Mouse (Mus musculus) kidney, adult 18-20 months (tissue): ENCODE data around the gene Ppp1r15b.

Source experiments
- DNase-seq: peaks from one replicate; pipeline ENCODE4 v3.0.0; 2021

Ppp1r15b gene

DNA sequence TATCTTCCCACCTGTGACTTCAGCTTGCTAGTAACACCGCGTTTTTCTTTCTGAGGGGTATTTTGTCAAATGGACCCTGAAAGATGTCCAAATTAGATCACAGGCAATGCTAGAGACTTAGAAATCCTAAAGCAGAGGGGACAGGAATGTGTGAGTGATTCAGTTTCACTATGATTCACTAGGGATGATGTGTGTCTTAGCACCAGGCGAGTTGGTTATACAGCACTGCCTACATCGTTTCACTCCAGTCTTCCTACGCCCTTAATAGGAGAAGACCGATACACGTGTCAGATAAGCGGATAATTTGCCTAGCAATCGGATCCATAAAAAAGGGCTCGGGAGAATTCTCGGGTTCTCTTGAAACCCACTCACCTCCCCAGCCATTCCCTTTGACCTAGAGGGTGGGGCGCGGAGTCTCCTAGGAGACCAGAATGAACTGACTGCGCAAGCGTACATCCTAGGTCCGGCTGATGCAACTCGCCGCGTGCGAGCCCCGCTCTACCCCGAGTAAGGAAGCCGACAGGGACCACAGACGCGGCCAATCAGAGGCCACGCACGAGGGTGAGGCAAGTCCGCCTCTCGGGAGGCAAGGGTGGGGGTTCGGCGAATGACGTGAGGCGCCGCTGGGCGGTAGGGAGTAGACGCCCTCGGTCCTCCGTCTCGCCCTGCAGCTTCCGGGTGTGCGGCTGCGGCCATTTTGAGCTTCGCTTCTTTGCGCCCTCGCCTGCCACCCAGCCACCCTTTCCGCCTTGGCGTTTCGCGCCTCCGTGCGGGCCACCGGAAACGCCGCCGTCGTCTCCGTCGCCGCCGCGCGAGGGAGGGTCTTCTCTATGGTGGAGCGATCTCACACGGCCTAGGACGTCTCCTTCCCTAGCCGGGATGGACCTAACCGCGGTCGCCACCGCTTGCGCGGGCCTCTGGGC lies at the start of gene Ppp1r15b:
TSS of gene Ppp1r15b (plus strand) at position 506 of the 923 bp plus-strand sequence.
- peak; percentile 98 for DNase-seq

DNA sequence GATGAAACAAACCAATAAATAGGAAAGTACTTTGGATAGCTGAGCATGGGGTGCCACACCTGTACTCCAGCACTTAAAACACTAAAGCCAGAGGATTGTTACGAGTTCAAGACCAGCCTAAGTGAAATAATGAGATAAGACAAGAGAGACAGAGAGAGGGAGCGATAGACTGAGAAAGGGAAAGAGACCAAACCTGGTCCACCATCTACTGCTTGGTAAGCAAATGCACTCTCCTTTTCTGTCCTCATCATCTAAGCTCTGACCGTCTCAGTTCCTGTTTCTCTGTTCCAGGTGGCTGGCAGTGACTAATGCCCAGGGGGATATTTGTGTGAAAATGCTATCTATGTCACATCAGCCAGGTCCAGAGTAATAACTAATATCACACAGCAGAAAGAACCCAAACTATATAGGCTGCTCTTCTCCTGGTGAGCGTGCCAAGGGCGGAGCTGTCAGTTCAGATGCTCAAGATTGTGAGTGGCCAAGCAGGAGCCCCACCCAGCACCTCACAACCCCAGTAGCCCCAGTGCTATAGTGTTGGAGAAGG lies 47.9 kb upstream of the Ppp1r15b start:
- DNase-seq: no peak

DNA sequence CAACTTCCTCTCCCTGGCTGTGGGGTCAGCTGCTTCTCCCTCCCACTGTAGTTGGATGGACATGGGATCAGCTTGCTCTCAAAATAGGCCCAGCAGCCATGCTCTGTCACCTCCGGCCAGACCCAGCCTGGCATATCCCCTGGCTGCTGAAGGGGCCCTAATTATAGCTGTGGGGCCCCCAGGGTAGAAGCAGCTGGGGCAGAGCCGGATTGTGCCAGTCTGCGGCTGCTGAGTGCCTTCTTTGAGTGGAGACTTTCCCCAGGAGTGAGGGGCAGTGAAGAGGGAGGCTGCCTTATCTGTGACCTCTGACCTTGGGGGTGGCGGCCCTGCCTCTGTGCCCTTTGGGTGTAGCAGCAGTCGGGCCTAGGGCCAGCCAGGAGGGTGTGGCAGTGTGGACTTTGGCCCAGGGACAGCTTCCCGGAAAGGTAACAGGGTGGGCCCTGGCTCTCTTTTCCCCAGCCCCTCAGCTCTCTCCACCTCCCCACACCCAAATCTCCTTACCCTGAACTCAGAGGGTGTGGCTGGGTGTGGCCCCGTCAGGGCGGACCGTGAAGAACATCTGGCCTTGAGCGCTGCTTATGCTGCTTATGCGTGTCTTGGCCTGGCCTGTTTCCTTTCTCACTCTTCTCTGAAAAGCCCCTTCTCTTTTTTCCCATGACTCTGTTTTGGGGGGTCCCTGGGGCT lies 46.9 kb upstream of the Ppp1r15b start:
- peak; percentile 28 for DNase-seq

DNA sequence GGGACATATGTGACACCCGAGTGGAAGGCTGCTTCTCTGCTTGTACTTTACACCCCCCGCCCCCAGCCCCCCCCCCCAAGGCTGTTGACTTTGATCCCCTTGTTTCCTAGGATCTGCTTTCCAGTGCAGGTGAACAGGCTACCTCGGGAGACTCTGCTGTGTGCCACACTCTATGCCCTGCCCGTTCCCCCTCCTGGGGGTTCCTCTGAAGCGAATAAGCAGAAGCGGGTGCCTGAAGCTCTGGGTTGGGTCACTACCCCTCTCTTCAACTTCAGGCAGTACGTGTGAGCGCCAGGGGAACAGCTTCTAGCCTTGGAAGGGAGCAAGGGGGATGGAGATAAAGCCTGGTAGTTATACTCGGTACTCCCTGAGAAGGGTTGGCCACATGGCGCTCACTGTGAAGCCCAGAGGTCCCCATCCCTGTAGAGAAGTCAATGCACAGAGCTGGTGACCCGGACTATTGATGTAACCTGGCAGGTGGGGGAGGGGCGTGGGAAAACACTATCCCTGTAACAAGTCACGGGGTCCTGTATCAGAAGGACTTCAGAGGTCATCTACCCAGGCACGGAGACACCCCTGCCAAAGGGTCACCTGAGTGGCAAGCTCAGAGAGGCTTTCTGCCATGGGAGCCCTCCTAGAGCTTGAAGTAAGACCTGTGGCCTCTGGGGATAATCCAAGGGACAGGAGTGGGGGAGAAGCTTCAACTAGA lies 46.1 kb upstream of the Ppp1r15b start:
- no peak for DNase-seq

DNA sequence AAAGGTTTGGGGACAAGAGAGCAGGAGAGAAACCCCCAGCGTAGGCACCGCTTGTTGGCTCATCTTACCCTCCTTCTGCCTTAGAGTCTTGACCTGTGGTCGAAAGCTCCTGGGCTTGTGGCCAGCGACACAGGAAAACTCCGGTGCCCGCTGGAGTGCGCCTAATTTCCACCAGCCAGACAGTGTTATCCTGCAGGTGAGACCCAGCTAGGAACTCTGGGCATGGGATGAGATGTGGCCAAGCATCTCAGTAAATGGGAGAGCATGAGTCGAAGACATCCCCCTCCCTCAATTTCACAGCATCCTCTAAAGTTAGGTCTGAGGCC lies 45.6 kb upstream of the Ppp1r15b start:
- DNase-seq: peak; percentile 68

DNA sequence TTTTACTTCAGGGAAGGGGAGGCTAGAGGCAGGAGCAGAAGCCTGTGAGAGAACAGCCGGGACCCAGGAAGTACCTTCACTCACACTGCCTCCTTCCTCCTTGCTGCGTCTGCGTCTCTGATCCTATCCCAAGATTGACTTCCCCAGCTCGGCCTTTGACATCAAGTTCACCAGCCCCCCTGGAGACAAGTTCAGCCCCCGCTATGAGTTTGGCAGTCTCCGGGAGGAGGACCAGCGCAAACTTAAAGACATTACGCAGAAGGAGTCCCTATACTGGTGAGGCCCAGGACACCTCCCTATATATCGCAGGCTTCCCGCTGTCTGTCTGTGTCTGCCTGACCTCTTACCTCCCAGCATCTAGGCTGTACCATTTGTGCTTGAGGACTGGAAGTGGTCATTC lies 44.1 kb upstream of the Ppp1r15b start:
- DNase-seq: no peak

DNA sequence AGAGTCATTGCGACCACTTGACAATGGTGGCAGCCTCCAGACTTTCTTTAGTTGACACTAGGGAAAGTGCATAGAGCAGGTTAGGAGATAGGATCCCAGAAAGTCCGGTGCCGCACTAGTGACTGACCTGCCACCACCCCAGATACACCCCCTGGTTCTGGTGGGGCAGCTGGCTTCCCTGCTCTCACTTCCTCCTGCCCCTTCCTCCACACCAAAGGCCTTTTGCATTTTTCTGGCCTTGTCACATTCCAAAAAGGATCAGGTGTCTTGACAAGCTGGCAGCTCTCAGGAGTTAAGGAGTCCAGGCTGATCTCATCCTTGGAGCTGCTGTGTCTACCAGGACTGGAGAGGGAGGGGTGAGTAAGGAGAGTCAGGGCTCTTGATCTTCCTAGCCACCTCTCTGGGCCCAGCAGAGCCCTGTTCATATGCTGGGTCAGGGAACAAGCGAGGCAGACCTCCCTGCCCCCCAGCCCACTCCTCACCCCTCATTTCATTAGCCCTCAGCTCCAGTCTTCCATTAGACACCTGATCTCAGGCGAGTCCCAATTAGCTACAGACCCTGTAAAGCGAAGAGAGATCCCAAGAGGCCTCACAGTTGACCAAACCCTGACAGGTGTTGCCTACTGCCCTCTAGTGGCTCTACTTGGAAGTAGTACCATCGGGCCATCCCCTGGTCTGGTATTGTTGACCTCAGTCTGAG lies 43.6 kb upstream of the Ppp1r15b start:
- peak; percentile 68 for DNase-seq

DNA sequence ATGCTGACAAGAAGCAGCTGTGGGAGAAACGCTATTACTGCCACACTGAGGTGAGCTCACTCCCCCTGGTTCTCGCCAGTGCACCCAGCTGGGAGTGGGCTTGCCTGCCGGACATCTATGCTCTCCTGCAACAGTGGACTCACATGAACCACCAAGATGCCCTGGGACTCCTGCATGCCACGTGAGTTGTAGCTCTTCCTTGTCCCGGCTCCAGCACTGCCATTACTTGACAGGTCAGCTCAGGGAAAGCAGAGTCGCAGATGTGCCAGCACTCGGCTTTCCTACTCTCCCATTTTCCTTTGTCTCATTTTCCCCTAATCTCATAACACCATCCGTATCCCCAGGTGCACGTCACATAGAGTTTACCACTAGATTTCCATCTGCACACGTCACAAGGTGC lies 42.7 kb upstream of the Ppp1r15b start:
- DNase-seq: no peak

DNA sequence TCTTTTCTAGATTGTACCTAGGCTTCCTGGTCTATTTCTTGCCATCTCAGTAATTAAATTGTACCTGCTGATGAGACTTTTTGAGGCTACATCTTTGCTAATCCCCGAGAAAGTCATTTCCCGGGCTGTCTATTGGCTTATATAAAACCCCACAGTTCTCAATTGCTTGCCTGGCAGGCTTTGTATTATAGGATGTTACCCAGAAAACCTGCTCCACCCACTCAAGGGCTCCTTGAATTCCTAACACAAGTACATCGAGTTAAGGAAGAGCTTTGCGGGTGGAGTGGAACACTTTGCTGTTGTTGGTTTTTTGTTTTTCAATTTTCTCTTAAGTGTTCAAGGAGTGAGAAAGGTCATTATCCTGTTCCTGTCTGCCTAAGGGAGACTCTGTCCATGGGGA lies 41.5 kb upstream of the Ppp1r15b start:
- DNase-seq: no peak

DNA sequence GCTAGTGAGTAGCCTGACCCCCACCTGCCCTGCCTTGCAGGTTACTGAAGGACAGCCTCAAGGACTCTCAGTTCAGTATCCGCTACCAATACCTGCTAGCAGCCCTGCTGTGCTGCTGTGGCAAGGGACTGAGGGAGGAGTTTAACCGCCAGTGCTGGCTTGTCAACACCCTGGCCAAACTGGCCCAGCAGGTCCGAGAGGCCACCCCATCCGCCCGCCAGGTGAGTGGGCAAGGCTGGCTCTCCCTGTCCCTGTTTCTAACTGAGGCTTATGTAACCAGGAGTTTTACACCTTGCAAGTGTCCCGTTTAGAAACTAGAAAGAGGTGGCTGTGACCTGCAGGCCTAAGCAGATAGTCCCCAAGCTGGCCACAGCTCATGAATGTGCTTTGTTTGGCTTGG lies 40.3 kb upstream of the Ppp1r15b start:
- DNase-seq: peak; percentile 70

DNA sequence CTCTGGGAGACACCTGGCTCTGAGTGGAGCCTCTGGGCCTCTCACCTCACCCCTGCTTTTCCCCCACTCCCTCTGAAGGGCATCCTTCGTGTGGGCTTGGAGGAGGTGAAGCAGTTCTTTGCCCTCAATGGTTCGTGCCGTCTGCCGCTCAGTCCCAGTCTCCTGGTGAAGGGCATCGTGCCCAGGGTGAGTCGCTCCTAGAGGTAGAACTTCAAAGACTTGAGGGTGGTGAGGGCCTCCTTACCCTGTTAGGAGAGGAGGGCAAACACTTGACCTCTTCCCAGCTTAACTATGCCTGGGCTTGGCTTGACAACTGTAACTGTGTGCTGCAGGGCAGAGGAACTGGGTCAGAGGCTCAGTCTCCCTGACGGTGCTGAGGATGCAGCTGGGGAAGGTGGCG lies 39.5 kb upstream of the Ppp1r15b start:
- no peak for DNase-seq

DNA sequence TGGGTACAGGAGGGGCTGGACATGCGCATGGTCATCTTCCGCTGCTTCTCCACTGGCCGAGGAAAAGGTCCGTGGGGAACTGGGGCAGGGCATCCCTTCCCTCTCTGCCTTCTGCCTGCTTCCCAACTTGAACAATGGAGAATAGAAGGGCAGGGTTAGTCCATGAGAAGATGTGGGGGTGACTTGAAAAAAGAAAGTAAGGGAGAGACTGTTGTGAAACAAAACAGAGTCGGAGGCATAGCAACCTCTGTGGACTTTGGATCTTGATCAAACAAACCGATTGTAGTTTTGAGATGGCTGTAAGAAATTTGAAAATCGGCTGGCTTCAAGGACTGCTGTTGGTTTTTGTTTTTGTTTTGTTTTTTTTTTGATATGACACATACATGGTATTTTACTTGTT lies 37.2 kb upstream of the Ppp1r15b start:
- DNase-seq: no peak

DNA sequence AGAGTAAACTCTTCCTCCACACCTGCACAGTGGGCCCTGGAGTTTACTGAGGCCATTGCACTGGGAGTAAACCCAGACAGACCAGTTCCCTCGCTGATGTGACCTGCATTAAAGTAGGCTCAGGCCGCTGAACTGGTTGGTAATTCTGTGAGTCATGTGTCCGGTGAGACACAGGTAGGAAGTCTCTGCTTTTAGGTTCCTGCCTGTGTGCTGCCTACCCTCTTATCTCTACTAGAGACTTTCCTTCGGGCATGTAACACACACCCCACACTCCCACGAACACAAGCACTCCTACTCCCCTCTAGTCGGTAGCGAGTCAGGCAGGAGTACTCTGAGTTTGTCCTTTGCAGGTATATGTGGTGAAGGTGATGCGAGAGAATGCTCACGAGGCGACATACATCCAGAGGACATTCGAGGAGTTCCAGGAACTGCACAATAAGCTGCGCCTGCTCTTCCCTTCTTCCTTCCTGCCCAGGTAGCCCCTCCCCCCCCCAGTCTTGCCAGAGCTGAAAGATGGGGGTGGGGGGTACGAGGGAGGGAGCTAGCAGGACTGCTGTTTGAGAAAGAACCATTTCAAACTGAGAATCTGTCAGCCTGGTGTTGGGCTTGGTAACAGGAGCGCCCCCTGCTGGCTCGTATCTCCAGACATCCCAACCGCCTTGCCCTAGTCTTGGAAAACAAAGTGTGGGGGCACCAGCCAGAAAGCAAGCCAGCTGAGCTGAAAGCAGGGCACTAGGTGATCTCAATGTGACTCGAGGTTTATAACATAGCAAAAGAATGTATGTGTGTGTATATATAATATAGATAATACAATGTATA lies 29.8 kb upstream of the Ppp1r15b start:
- DNase-seq: peak; percentile 84

DNA sequence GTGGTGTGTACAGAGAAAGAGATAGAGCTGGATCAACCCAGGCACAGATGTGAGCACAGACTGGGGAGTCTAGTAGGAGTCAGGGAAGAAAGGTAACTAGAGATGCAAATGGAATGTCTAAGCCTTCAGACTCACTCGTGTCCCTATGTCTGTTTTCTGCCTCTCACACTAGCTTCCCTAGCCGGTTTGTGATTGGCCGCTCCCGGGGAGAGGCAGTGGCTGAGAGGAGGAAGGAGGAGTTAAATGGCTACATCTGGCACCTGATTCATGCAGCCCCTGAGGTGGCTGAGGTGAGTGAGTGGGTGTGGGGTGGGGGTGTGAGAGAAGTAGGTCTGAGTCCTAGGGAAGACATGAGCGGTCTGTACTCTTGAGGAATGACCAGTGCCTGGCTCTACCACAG lies 28.8 kb upstream of the Ppp1r15b start:
- DNase-seq: no peak

DNA sequence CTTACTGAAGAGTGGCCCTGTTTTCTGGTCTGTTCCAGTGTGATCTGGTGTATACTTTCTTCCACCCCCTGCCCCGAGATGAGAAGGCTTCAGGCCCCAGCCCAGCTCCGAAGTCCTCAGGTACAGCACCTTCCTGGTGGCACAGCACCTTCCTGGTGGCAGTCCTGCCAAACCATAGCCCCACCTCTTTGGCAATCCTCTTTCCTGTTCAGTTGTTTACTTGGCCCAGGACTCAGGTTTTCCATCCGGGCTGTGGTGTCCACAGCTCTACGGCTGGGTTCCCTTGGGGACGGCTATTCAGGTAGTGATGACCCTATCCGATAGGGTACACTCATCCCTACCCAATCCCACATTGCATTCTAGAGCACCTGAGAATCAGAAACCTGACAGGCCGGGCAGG lies 27.6 kb upstream of the Ppp1r15b start:
- no peak for DNase-seq

DNA sequence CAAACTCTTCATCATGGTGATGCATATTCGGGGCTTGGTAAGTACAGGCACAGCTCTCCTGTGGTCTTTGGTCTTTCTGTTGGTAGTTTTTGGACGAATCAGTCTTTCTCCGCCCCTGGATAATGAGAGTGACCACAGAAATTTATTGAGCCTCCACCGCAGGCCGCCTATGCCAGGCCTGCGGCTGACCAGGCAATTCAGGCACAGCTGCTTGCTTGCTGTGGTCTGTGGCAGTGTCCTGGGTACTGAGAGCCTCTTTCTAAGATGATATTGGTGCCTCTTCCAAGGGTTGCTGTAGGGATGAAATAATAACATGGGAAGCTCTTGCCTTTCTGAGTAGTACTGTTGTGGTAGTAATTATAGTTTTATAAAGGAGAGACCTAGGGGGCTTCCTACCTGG lies 27.1 kb upstream of the Ppp1r15b start:
- no peak for DNase-seq

DNA sequence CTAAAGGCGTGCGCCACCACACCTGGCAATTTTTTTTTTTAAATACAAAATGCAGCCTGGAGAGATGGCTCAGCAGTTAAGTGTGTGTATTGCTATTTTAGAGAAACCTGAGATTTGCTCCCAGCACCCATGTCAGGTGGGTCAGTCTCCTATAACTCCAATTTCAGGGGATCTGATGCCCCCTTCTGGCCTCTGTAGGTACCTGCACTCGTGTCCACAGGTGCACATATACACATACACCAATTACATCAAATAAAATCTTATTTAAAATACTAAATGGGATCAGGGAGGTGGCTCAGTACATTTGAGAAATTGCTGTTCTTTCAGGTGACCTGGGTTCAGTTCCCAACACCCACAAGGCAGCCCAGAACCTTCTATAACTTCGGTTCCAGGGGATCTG lies 14.8 kb upstream of the Ppp1r15b start:
- no peak for DNase-seq

DNA sequence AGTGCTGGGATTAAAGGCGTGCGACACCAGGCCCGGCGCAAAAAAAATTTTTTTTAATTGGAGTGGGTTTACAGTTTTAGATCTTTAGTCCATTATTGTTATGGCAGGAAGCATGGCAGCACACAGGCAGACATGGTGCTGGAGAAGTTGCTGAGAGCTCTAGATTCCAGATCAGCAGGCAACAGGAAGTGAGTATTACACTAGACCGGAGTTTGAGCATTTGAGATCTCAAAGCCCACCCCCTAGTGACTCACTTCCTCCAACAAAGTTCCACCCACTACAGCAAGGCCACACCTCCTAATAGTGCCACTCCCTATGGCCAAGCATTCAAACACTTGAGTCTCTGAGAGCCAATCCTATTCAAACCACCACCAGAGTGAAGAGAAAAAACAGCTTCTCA lies 12.8 kb upstream of the Ppp1r15b start:
- DNase-seq: no peak

DNA sequence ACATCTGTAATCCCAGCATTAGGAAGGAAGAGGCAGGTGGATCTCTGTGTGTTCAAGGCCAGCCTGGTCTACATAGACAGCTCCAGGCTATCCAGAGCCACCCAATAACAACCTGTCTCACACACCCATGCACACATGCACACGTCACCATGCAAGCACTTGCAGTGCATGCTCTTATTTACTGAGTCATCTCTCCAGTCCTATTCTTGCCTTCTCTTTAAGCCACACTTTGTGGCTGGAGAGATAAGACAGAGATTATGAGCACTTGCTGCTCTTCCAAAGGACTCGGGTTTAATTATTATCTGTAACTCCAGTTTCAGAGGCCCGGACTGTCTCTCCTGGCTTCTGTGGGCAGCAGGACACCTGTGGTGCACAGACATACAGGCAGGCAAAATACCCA lies 12.1 kb upstream of the Ppp1r15b start:
- DNase-seq: no peak

DNA sequence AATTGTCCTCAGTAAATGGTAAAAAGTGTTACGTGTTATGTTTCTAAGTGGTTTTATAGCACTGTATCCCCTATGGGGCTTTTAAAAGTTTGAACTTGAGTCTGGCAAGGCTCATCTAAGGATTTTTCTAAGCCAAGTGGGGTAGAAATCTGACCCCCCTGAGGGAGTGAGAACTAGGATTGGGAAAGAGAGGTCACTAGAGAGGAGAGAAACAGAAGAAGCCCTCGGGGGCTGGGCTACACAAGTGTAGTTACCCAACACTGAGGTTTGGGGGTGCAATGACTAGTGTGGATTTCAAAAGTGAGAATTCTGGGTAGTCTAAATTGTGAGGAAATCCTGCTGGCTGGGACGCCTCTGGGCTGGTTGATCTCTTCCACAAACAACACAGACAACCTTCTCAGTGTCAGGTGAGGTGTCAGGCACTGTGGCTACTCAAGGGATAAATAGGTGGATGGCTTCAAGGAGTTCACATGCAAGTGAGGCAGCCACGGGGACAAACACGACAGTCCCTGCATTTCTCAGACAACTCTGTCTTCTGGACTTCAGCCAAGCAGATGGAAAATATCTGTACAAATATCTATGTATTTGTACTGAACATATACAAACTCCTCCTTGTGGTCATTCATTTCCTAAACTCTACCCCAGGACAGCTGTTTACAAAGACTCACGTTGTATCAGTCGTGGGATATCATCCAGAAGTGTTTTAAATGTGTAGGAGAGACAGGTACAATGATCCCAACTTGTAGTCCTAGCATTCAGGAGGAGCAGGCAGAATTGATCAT lies 10.8 kb upstream of the Ppp1r15b start:
- DNase-seq: no peak

DNA sequence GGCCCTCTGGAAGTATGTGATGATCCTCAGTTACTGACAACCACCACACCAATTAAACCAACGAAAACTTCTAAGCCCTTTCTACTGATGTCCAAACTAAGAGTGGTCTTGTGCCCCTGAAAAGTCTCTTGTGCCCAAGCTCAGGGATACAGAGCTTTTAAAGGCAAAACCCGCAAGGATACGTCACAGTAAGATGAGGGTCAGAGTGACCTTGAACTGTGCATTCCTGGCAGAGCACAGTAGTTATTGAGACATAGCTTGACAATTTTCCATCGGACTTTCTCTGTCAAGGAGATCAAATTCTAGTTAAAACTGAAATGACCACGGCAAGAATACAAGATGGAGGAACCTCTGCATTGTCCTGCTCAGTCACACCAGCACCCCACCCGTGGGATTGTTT lies 9.7 kb upstream of the Ppp1r15b start:
- DNase-seq: no peak
